Mouse (Mus musculus): ENCODE data around the gene Gm10277. TPM values are rescaled to one million over a fixed set of nuclear protein-coding genes. Genes with fewer than 3 reads are reported as not detected.

Gene Gm10277
- total RNA-seq, 2 experiments from 2014 or later: not detected

- peak; percentile 84 for ATAC-seq (replicated peaks; ENCODE audit: low FRiP score, poor library complexity, severe bottlenecking)
These were observed 50.3 kb downstream of the Gm10277 start for GRCm38 (mm10) chr11:77737289-77737688.

Other genes starting within 250 kb of the Gm10277 start
- gene Taok1, start 179.9 kb downstream of the Gm10277 start, total RNA-seq (2015; ENCODE audit: low replicate concordance): 9.8 and 20.9 TPM in 2 replicates
- 24.4 and 25.3 TPM in 2 replicates for gene Taok1, start 179.9 kb downstream of the Gm10277 start, total RNA-seq (2017; ENCODE audit: low replicate concordance)
- 17.8 and 29.8 TPM in 2 replicates for gene Nufip2, start 101.6 kb downstream of the Gm10277 start, total RNA-seq (2015; ENCODE audit: low replicate concordance)
- gene Nufip2, start 101.6 kb downstream of the Gm10277 start, total RNA-seq (2017; ENCODE audit: low replicate concordance): 21.2 and 25.6 TPM in 2 replicates
- gene Cryba1, start 62.5 kb downstream of the Gm10277 start, total RNA-seq (2015; ENCODE audit: low replicate concordance): not detected in 2 replicates
- not detected in 2 replicates for gene Cryba1, start 62.5 kb downstream of the Gm10277 start, total RNA-seq (2017; ENCODE audit: low replicate concordance)
- 17.5 and 18.6 TPM in 2 replicates for gene Myo18a, start 24.5 kb downstream of the Gm10277 start, total RNA-seq (2015; ENCODE audit: low replicate concordance)
- 14.6 and 22.2 TPM in 2 replicates for gene Myo18a, start 24.5 kb downstream of the Gm10277 start, total RNA-seq (2017; ENCODE audit: low replicate concordance)
- gene Pipox, start 106.3 kb upstream of the Gm10277 start, total RNA-seq (2015; ENCODE audit: low replicate concordance): not detected in 2 replicates
- not detected in 2 replicates for gene Pipox, start 106.3 kb upstream of the Gm10277 start, total RNA-seq (2017; ENCODE audit: low replicate concordance)
- not detected in 2 replicates for gene Sez6, start 143.1 kb upstream of the Gm10277 start, total RNA-seq (2015; ENCODE audit: low replicate concordance)
- not detected in 2 replicates for gene Sez6, start 143.1 kb upstream of the Gm10277 start, total RNA-seq (2017; ENCODE audit: low replicate concordance)
- 19.9 and 24.2 TPM in 2 replicates for gene Phf12, start 195.0 kb upstream of the Gm10277 start, total RNA-seq (2015; ENCODE audit: low replicate concordance)
- 9.8 and 11.5 TPM in 2 replicates for gene Phf12, start 195.0 kb upstream of the Gm10277 start, total RNA-seq (2017; ENCODE audit: low replicate concordance)
- gene Dhrs13, start 244.5 kb upstream of the Gm10277 start, total RNA-seq (2015; ENCODE audit: low replicate concordance): 3.1 and 6.0 TPM in 2 replicates
- 1.5 and 3.6 TPM in 2 replicates for gene Dhrs13, start 244.5 kb upstream of the Gm10277 start, total RNA-seq (2017; ENCODE audit: low replicate concordance)

All from erythroblast, adult 5-6 weeks (primary cell).